Mouse (Mus musculus) activated CD4-positive, CD25-positive, alpha-beta regulatory T cell (primary cell): ENCODE data around the gene Scap. TPM values are rescaled to one million over a fixed set of nuclear protein-coding genes. Genes with fewer than 3 reads are reported as not detected.

Source experiments
- polyA plus RNA-seq, 2 experiments: library from polyadenylated mRNA; unstranded; fragments of 100-300 nt; shearing (Covaris generic); gene quantifications; one replicate each; pipeline ENCODE4 v1.2.1; 2017

Gene Scap
- 10 to 100 TPM; 45.2 to 58.8 TPM for polyA plus RNA-seq

DNA sequence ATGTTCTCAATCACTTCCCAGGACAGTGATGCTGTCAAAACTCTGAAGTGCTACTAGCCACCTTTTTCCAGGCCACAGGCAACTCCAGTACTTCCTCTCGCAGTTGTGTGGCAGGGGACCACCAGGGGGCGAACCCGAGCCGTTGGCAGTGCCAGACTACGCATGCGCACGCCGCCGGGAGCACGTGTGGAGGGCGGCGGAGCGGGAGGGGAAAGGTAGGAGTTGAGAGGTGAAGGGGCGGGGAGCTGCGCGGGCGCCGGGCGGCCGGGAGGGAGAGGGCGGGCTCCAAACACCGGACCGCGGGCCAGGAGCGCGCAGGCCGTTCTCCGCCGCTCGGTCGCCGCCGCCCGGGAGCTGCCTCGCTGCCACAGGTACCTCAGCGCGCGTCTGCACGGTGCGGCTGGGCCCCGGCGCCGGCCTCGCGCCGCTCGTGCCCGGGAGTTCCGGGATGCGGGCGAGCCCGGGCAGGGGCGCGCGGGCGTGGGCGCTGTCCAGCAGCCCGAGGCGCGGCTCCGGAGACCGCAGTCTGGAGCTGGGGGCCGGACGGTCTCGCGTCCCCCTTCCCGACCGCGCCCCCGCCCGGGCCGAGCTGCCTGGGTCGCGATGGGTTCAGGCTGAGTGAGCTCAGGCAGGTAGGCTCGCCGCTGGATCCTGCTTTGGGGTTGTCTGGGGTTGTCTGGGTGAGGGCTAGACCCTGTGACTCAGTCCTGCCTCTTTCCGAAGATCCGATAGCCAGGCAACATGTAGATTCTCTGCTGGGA, at the start of gene Scap:
Scap (plus strand) TSS at position 154 of the 761 bp plus-strand sequence.

DNA sequence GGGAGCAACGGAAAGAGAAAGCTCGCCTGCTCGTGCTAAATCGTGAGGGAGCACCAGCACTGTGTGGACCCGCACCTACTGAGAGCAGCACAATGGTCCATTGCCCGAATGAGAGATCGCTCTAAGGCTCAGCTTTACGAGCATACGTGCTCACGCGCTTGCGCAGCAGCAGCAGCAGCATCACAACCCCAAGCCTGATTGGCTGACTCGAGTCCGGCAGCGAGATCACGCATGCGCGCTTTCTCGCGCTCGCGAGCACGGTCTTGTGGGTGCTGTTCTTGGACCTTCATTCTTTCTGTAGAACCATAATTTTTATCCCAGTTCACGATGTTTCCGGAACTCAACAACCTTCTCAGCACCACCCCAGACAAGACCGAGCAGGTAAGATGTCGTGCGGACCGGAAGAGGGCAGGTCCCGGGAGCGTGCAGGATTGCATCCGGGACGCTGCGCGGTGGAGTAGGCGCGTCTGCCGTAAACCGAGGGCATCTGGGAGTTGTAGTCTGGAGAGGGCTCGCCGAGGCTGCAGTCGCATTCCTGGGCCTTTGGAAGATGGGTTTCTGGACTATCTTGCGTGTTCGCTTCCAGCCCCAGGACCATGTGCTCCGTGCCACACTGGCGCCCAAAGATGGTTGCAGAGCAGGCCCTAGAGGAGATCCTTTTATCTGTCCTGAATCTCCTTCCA, 28.0 kb upstream of the Scap start, which contains the start of gene Elp6:
Elp6 (plus strand) TSS at position 205 of the 683 bp plus-strand sequence.

DNA sequence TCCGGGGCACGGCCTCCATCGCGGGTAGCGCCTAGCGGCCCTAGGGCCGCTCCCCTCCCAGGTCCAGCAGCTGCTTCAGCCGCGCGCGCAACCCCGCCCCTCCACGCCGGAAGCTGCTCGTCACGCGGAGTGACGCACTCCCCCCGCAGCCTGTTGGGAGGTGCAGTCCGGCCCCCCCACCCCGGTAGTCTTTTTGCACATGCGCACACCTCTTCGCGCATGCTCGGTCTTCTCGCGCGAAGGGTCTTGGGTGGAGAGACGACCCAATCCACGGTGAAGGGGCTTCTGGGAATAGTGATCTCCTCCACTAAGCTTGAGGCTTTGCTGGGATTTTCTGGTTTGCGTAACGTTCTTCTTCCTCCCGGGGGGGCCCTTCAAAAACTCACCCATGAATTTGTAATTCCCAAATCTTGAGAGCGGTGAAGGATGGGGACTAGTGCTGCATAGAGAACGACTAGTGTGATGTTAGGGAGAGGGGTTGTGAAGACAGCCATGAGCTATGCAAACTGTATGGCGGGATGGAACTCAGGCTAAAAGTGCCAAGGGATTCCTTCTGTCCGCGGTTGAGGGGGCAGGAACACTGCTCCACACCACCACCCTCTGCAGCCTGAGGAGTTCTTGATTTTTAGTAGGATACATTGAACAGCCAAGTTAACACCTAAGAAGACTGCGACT, 75.1 kb downstream of the Scap start, which contains the start of gene Ptpn23:
Ptpn23 (minus strand) TSS at position 115 of the 675 bp plus-strand sequence.

DNA sequence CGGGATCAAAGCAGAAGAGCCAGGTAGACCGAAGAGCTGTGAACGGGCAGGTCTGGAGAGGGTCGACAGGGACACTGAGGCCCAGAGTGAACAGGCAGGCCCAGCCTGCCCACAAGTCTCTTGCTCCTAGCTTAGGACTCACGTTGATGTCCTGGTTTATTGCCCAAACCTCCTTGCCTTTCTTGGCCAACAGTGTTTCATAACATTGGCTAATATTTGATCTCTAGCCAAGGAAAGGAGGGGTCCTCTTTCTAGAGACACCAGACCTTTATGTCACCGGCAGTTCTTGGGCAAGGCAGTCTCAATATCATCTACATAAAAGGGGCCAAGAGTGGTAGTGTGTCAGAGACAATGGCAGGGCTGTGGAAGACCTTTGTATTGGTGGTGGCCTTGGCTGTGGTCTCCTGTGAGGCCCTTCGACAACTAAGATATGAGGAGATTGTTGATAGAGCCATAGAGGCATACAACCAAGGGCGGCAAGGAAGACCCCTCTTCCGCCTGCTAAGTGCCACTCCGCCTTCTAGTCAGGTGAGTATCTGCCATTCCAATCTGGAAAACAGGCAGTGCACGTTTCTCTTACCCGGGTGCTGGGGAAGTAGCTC, 86.5 kb downstream of the Scap start, which contains the start of gene Ngp:
Ngp (plus strand) TSS at position 237 of the 602 bp plus-strand sequence.

Other genes with a start within 250 kb of the Scap start
- gene Smarcc1, start 215.6 kb upstream of the Scap start, polyA plus RNA-seq = 10 to 100 TPM; 54.6 to 59.5 TPM
- gene Dhx30, start 215.5 kb upstream of the Scap start, polyA plus RNA-seq = 100 to 1,000 TPM in 1 of 2 experiments, 10 to 100 TPM in 1; 92.4 to 108 TPM
- gene Cspg5, start 89.5 kb upstream of the Scap start, polyA plus RNA-seq = under 1 TPM; 0.11 to 0.15 TPM
- gene Elp6, start 28.1 kb upstream of the Scap start, polyA plus RNA-seq = 10 to 100 TPM; 12.9 to 13.7 TPM
- 1 to 10 TPM; 3.7 to 5.1 TPM for gene Ptpn23, start 74.9 kb downstream of the Scap start, polyA plus RNA-seq
- gene Ngp, start 86.5 kb downstream of the Scap start, polyA plus RNA-seq = under 1 TPM; 0.28 to 0.52 TPM
- 1 to 10 TPM; 6.8 to 8.0 TPM for gene Klhl18, start 143.4 kb downstream of the Scap start, polyA plus RNA-seq
- gene Kif9, start 143.7 kb downstream of the Scap start, polyA plus RNA-seq = under 1 TPM; 0.27 to 0.38 TPM
- gene Setd2, start 199.3 kb downstream of the Scap start, polyA plus RNA-seq = 10 to 100 TPM; 31.2 to 36.0 TPM